Mouse (Mus musculus) ES-Bruce4 (cell line): Measurements from ENCODE around the gene Zfp184. TPM values are rescaled to one million over a fixed set of nuclear protein-coding genes. Genes with fewer than 3 reads are reported as not detected.

Experiments
- H3K27ac ChIP-seq: 2 replicates; pipeline ENCODE4 v1.5.1; 2012; ENCODE audit warnings: low read length, inconsistent platforms; ENCODE audit not compliant: insufficient read depth
- H3K27me3 ChIP-seq: 2 replicates; pipeline ENCODE4 v1.6.1; 2012; ENCODE audit warnings: mild to moderate bottlenecking, low read length, inconsistent platforms; ENCODE audit not compliant: control insufficient read depth, poor library complexity, insufficient read depth, severe bottlenecking
- H3K36me3 ChIP-seq: 2 replicates; pipeline ENCODE4 v1.6.1; 2012; ENCODE audit warnings: inconsistent platforms, mild to moderate bottlenecking, low read length, moderate library complexity; ENCODE audit not compliant: control insufficient read depth, poor library complexity, insufficient read depth, severe bottlenecking
- H3K4me1 ChIP-seq: one replicate; pipeline ENCODE4 v1.8.1; 2011; ENCODE audit warnings: low read length; ENCODE audit not compliant: control insufficient read depth, insufficient read depth
- H3K4me3 ChIP-seq: 2 replicates; pipeline ENCODE4 v1.5.1; 2011; ENCODE audit warnings: low read depth, mild to moderate bottlenecking, low read length
- H3K9ac ChIP-seq: 2 replicates; pipeline ENCODE4 v1.6.1; 2012; ENCODE audit warnings: low read depth, mild to moderate bottlenecking, inconsistent platforms; ENCODE audit not compliant: poor library complexity, severe bottlenecking
- H3K9me3 ChIP-seq: replicated peaks from 2 replicates; pipeline ENCODE4 v1.6.1; 2012; ENCODE audit warnings: mild to moderate bottlenecking, low read length, inconsistent platforms; ENCODE audit not compliant: control insufficient read depth, poor library complexity, insufficient read depth, severe bottlenecking
- CTCF ChIP-seq: IDR thresholded peaks from one replicate; pipeline ENCODE4 v1.8.1; 2011; ENCODE audit warnings: low read depth, low read length
- EP300 ChIP-seq: IDR thresholded peaks from 2 replicates; pipeline ENCODE4 v1.6.1; 2011; ENCODE audit warnings: low read depth, low read length; ENCODE audit not compliant: insufficient read depth
- POLR2A ChIP-seq: IDR thresholded peaks from one replicate; pipeline ENCODE4 v1.8.1; 2011; ENCODE audit warnings: low read length; ENCODE audit not compliant: insufficient read depth
- polyA plus RNA-seq: library from polyadenylated mRNA; stranded (reverse); fragments of >200 nt; gene quantifications from 2 replicates; pipeline ENCODE4 v1.2.4, GENCODE M21; 2011; ENCODE audit warnings: low read depth; ENCODE audit not compliant: missing spikeins, insufficient read depth, insufficient read length

Zfp184 gene
- polyA plus RNA-seq, 1 experiment, result 11.5 TPM

DNA sequence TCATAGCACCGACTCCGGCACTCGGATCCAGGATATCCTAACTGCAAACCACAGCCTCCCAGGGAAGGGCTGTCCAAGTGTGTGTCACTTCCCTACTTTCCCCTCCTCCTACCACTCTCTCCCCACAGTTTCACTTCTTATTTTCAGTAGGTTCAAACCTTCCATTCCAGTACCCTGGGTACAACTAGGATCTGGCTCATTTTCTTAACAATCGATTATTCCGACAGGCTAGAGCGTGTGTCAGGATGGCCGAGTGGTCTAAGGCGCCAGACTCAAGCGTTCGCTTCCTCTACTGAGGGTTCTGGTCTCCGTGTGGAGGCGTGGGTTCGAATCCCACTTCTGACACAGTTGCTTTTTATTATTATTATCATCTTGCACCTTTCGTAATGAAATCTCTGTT lies 30.3 kb upstream of the Zfp184 start:
- H3K27ac ChIP-seq, result 0 out of 2 replicates have a peak overlapping the region, but pooled peaks have one; percentile 15
- no peaks in the 10 kb centered on the region for H3K36me3 ChIP-seq
- no peaks in the 10 kb centered on the region for H3K27me3 ChIP-seq
- H3K9me3 ChIP-seq, result no peaks in the 10 kb centered on the region
- H3K9ac ChIP-seq, result peak overlapping the region; percentile 49
- peak overlapping the region; percentile 89 for H3K4me3 ChIP-seq
- TF ChIP-seq CTCF, result no peak
- peak; percentile 43; the same call in 1 of the 2 replicates for TF ChIP-seq EP300
- peaks cover 1% of the 10 kb centered on the region for H3K4me1 ChIP-seq

GRCm38 (mm10) chr13:21915487-21915886 lies 29.4 kb upstream of the Zfp184 start:
- Histone ChIP-seq H3K27me3 (no peaks in the 10 kb centered on the region), H3K36me3 (no peaks in the 10 kb centered on the region), H3K9me3 (no peaks in the 10 kb centered on the region), H3K4me3 (no peak overlapping the region), H3K4me1 (no peaks in the 10 kb centered on the region), H3K9ac (no peak overlapping the region; the same call in 1 of the 2 replicates), H3K27ac (0 out of 2 replicates have a peak overlapping the region, but pooled peaks have one; percentile 14)
- TF ChIP-seq CTCF, result no peak
- no peak for TF ChIP-seq POLR2A
- no peak for TF ChIP-seq EP300

GRCm38 (mm10) chr13:21916056-21916455 lies 28.8 kb upstream of the Zfp184 start:
- Histone ChIP-seq H3K27me3 (no peaks in the 10 kb centered on the region), H3K36me3 (no peaks in the 10 kb centered on the region), H3K9me3 (no peaks in the 10 kb centered on the region), H3K9ac (no peak overlapping the region), H3K4me3 (no peak overlapping the region), H3K27ac (no peak overlapping the region), H3K4me1 (no peaks in the 10 kb centered on the region)
- TF ChIP-seq POLR2A, result no peak

- TF ChIP-seq POLR2A (no peak), EP300 (no peak), CTCF (no peak)
- Histone ChIP-seq H3K27ac (no peak overlapping the region), H3K27me3 (no peaks in the 10 kb centered on the region), H3K9ac (peak overlapping the region; percentile 39), H3K4me3 (peak overlapping the region; percentile 53), H3K36me3 (no peaks in the 10 kb centered on the region), H3K4me1 (no peaks in the 10 kb centered on the region), H3K9me3 (no peaks in the 10 kb centered on the region)
Measured at GRCm38 (mm10) chr13:21917040-21917439, 27.9 kb upstream of the Zfp184 start.

DNA sequence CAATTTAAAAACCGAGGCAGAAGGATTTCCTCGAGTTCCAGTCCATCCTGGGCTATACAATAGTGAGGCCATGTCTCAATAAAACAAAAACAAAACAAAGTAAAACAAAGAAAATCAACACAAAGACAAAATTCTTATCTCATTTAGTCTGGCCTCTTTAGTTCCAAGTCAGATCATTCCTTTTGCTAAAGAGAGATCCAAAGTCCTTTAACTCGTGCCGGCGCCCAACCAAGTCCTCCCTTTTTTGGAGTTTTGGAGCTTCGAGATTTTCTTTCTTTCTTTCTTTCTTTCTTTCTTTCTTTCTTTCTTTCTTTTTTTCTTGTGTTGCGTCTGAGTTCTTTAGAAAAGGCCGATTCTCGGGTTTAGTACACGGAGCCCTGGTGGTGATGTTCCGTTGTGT lies 27.4 kb upstream of the Zfp184 start:
- no peaks in the 10 kb centered on the region for H3K27me3 ChIP-seq
- peak overlapping the region; percentile 78 for H3K4me3 ChIP-seq
- no peak for TF ChIP-seq EP300
- H3K27ac ChIP-seq, result no peak overlapping the region
- no peaks in the 10 kb centered on the region for H3K4me1 ChIP-seq
- no peaks in the 10 kb centered on the region for H3K9me3 ChIP-seq
- H3K36me3 ChIP-seq, result no peaks in the 10 kb centered on the region
- H3K9ac ChIP-seq, result peak overlapping the region; percentile 39

- H3K9ac ChIP-seq, result peak overlapping the region; percentile 39
- H3K27ac ChIP-seq, result no peak overlapping the region
- no peaks in the 10 kb centered on the region for H3K27me3 ChIP-seq
- H3K9me3 ChIP-seq, result no peaks in the 10 kb centered on the region
- no peaks in the 10 kb centered on the region for H3K4me1 ChIP-seq
- H3K36me3 ChIP-seq, result no peaks in the 10 kb centered on the region
- peak overlapping the region; percentile 78 for H3K4me3 ChIP-seq
- TF ChIP-seq POLR2A (no peak), EP300 (no peak), CTCF (no peak)
Measured at GRCm38 (mm10) chr13:21917992-21918391, 26.9 kb upstream of the Zfp184 start.
